Mouse (Mus musculus) heart, postnatal 25 days (tissue): ENCODE measurements around the gene Zbtb12. TPM values are rescaled to one million over a fixed set of nuclear protein-coding genes. Genes with fewer than 3 reads are reported as not detected.

Source experiments
- DNase-seq: peaks from one replicate; pipeline ENCODE4 v3.0.0; 2022; ENCODE audit warnings: low spot score
- intact Hi-C: fragments of 180-260 bp; cut with DNase I; formaldehyde crosslinking; loops from one replicate; pipeline ENCODE4 v1.15.1; 2025
- total RNA-seq, 2 experiments: library from RNA; stranded (reverse); gene quantifications; 2 replicates each; pipeline ENCODE4 v1.2.3; 2021

Zbtb12 gene
- total RNA-seq, 2 experiments from 2014 or later = 6.4 to 7.4 TPM

GRCm38 (mm10) chr17:34862416-34863081 is 16.7 kb upstream of the Zbtb12 start, which contains the start of gene Cfb:
Gene Cfb, minus strand, starts transcription at chr17:34862518.
- no peak for DNase-seq
- intact Hi-C loops = no loop called here

GRCm38 (mm10) chr17:34865981-34866380 is 13.3 kb upstream of the Zbtb12 start:
- intact Hi-C loops = no loop called here
- DNase-seq = no peak

- no peak for DNase-seq
- intact Hi-C loops = no loop called here
These were observed 5.0 kb upstream of the Zbtb12 start for GRCm38 (mm10) chr17:34874321-34874720.

GRCm38 (mm10) chr17:34881166-34881565 is 1.9 kb downstream of the Zbtb12 start:
- no peak for DNase-seq
- intact Hi-C loops = no loop called here

GRCm38 (mm10) chr17:34881683-34882310 is 2.5 kb downstream of the Zbtb12 start, which contains the start of gene Gm20547:
Gene Gm20547, minus strand, starts transcription at chr17:34882042.
- DNase-seq = no peak
- intact Hi-C loops = no loop called here

- intact Hi-C loops = no loop called here
- DNase-seq = no peak
These were observed 4.0 kb downstream of the Zbtb12 start for GRCm38 (mm10) chr17:34883332-34883731.

GRCm38 (mm10) chr17:34884704-34885103 is 5.4 kb downstream of the Zbtb12 start:
- DNase-seq = no peak
- intact Hi-C loops = no loop called here

- no peak for DNase-seq
- intact Hi-C loops = no loop called here
These were observed 6.3 kb downstream of the Zbtb12 start for GRCm38 (mm10) chr17:34885615-34886014.

- no peak for DNase-seq
- intact Hi-C loops = no loop called here
These were observed 8.7 kb downstream of the Zbtb12 start for GRCm38 (mm10) chr17:34887942-34888341.

- no peak for DNase-seq
- intact Hi-C loops = no loop called here
These were observed 10.9 kb downstream of the Zbtb12 start for GRCm38 (mm10) chr17:34890074-34890743.

GRCm38 (mm10) chr17:34891377-34891776 is 12.1 kb downstream of the Zbtb12 start:
- DNase-seq = no peak
- intact Hi-C loops = no loop called here

- intact Hi-C loops = loop anchor here (2.0 kb wide), 1 partner anchor 38 kb away; no protein-coding TSS in a partner anchor
- no peak for DNase-seq
These were observed 14.0 kb downstream of the Zbtb12 start for GRCm38 (mm10) chr17:34893072-34893824.

GRCm38 (mm10) chr17:34894074-34894597 is 14.9 kb downstream of the Zbtb12 start:
- peak; percentile 89 for DNase-seq
- intact Hi-C loops = no loop called here

GRCm38 (mm10) chr17:34894801-34895530 is 15.7 kb downstream of the Zbtb12 start:
- DNase-seq = peak; percentile 39
- intact Hi-C loops = no loop called here

- no peak for DNase-seq
- intact Hi-C loops = no loop called here
These were observed 16.4 kb downstream of the Zbtb12 start for GRCm38 (mm10) chr17:34895724-34896123.

GRCm38 (mm10) chr17:34896366-34896765 is 17.1 kb downstream of the Zbtb12 start:
- intact Hi-C loops = no loop called here
- DNase-seq = no peak

GRCm38 (mm10) chr17:34897373-34898159 is 18.3 kb downstream of the Zbtb12 start:
- no peak for DNase-seq
- intact Hi-C loops = no loop called here

- DNase-seq = peak; percentile 72
- intact Hi-C loops = no loop called here
These were observed 18.9 kb downstream of the Zbtb12 start, which contains the start of the genes C2 and Ehmt2 for GRCm38 (mm10) chr17:34898160-34898586. Gene C2, minus strand, starts transcription at chr17:34898265. Gene Ehmt2, plus strand, starts transcription at chr17:34898469.

- intact Hi-C loops = no loop called here
These were observed 19.4 kb downstream of the Zbtb12 start for GRCm38 (mm10) chr17:34898706-34899052.

More at GRCm38 (mm10) chr17:34898706-34899052, 19.4 kb downstream of the Zbtb12 start:
- no peak for DNase-seq
